Mouse (Mus musculus): Measurements from ENCODE around the gene Sgca.

Gene Sgca

GRCm38 (mm10) chr11:94976199-94976598, at the start of gene Sgca:
Sgca (minus strand) TSS chr11:94976327.
- in situ Hi-C loops (cut with MboI, MseI) = no loop called here

GRCm38 (mm10) chr11:95025227-95026012, 49.3 kb upstream of the Sgca start:
- in situ Hi-C loops (cut with MboI, MseI) = no loop called here

DNA sequence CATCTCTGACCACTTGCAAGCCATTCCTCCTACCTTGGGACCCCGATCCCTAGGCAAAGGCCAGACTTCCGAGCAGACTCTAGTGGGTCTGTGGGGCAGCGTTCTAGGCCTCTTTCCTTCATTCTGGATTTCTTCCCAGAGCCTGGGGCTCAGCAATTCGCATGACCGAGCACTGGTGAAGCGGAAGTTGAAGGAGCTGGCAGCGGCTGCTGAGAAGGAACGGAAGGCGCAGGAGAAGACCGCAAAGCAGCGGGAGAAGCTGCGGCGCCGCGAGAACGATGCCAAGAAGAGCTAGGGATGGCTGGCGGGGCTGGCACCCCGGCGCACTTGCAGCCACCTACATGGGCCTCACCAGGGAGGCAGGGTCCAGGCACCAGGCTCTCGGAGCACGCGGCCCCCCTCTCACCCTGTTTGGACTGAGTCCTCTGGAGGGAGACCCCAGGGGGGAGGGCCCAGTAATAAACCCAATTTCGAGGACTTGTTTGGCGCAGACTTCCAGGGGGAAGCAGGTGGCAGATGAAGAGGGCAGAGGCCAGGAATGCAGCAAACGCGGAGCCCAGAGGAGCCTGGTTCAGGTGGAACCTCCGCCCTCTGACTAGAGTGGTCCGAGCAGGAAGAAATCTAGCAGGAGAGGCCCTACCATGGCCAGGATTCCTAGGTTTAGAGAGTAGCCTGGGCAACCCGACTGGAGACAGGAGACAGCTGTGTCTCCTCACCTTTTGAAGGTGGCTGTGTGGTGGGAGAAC, 48.5 kb upstream of the Sgca start:
- in situ Hi-C loops (cut with MboI, MseI) = no loop called here

DNA sequence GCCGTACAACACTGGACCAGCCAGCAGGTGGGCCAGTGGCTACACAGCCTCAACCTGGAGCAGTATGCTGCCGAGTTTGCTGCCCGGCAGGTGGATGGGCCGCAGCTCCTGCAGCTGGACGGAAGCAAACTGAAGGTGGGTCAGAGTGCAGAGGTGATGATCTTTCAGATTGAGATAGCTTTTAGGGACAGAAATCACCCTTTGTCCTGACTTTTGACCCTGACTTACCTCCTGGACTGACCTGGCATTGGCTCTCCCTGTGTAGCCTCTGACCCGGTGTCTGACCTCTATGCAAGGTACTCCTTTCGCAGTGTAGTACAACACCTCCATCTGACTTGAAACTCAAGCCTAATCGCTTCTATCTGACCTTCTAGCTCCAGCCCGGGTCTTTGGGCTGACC, 47.4 kb upstream of the Sgca start:
- in situ Hi-C loops (cut with MboI, MseI) = no loop called here

GRCm38 (mm10) chr11:95022237-95022992, 46.3 kb upstream of the Sgca start:
- in situ Hi-C loops (cut with MboI, MseI) = no loop called here

GRCm38 (mm10) chr11:95015484-95015883, 39.4 kb upstream of the Sgca start:
- in situ Hi-C loops (cut with MboI, MseI) = loop anchor here in 1 of 2 experiments (10.0 kb wide), 1 partner anchor 1081 kb away; no protein-coding TSS in a partner anchor

DNA sequence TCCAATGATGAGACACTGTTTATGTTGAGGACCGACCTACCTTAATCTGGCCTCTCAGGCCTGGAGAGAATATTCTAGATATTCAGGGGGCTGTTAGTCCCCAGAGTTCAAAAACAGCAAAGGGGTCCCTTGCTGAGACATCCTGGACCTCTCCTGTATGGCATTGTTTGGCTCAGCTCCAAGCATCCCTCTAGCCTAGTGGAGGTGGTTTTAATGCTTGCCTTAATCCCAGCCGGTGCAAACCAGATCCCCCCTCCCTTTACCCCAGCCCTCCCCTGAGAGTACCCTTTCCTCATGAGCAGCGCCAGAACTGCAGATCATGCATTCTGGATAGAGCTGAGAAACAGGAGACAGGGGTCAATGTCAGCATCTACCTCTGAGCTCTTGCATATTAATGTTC, 36.4 kb upstream of the Sgca start:
- in situ Hi-C loops (cut with MboI, MseI) = loop anchor here in 1 of 2 experiments (10.0 kb wide), 1 partner anchor 1078 kb away; no protein-coding TSS in a partner anchor

- in situ Hi-C loops (cut with MboI, MseI) = loop anchor here in 1 of 2 experiments (10.0 kb wide), 1 partner anchor 1077 kb away; no protein-coding TSS in a partner anchor
Measured at GRCm38 (mm10) chr11:95012075-95012474, 35.9 kb upstream of the Sgca start.

DNA sequence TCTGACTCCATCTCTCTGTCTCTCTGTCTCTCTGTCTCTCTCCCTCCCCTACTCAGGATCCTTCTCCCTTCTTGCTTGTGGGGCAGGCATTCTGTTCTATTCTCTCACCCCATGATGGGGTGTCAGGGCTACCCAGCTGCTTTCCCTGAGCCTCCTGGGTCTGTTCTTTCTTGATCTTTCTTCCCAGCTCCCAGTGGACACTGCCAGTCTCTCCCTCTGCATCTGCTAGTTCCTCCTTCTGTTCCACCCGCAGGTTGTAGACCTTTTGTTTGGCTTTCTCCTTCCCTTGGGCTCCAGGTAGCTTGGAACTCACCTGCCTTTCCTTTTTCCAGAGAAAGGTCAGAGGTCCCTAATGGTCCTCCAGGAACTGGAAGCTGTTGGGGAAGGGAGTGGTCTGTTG, 35.3 kb upstream of the Sgca start:
- in situ Hi-C loops (cut with MboI, MseI) = loop anchor here in 1 of 2 experiments (10.0 kb wide), 1 partner anchor 1077 kb away; no protein-coding TSS in a partner anchor

DNA sequence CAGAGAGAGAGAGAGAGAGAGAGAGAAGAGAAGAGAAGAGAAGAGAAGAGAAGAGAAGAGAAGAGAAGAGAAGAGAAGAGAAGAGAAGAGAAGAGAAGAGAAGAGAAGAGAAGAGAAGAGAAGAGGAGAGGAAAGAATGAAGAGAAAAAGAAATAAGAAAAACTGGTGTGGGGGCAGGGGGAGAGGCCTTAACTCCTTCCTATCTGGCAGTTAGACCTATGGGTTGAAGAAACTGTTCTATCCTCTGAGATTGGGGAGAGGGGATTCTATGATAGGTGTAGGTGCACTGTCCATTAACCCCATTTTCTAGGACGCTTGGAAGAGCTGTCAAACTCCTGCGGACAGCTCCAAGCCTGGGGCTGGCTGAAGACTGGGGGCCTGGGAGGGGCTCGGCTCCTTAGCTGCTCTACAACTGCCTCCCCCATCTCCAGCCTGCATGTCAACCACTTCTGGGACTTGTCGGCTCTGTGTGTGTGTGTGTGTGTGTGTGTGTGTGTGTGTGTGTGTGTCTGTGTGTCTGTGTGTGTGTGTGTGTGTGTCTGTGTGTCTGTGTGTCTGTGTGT, 34.8 kb upstream of the Sgca start:
- in situ Hi-C loops (cut with MboI, MseI) = loop anchor here in 1 of 2 experiments (10.0 kb wide), 1 partner anchor 1076 kb away; no protein-coding TSS in a partner anchor

- in situ Hi-C loops (cut with MboI, MseI) = loop anchor here in 1 of 2 experiments (10.0 kb wide), 1 partner anchor 1075 kb away; no protein-coding TSS in a partner anchor
Measured at GRCm38 (mm10) chr11:95010141-95010739, 34.1 kb upstream of the Sgca start.

DNA sequence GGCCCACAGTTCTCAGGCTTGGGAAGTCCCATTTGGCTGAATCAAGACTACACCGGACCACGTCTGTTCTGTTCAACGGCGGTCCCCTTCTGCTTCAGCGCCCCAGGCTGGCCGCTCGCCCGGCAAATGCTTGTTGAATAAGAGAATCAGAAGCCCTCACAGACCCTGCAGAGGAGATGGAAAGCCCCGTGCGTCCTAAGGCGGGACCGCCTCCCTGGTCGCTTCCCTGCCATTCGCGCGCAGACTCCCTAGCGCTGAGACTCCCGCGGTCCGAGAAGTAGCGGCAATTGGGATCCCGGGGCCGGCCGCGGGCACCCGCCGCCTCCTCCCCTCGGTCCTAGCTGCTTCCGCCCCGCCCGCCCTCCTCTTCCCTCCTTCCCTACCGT, 33.5 kb upstream of the Sgca start, which contains the start of gene Samd14:
Samd14 (plus strand) TSS at position 251 of the 386 bp plus-strand sequence.
- in situ Hi-C loops (cut with MboI, MseI) = loop anchor here in 1 of 2 experiments (10.0 kb wide), 1 partner anchor 1075 kb away; no protein-coding TSS in a partner anchor

DNA sequence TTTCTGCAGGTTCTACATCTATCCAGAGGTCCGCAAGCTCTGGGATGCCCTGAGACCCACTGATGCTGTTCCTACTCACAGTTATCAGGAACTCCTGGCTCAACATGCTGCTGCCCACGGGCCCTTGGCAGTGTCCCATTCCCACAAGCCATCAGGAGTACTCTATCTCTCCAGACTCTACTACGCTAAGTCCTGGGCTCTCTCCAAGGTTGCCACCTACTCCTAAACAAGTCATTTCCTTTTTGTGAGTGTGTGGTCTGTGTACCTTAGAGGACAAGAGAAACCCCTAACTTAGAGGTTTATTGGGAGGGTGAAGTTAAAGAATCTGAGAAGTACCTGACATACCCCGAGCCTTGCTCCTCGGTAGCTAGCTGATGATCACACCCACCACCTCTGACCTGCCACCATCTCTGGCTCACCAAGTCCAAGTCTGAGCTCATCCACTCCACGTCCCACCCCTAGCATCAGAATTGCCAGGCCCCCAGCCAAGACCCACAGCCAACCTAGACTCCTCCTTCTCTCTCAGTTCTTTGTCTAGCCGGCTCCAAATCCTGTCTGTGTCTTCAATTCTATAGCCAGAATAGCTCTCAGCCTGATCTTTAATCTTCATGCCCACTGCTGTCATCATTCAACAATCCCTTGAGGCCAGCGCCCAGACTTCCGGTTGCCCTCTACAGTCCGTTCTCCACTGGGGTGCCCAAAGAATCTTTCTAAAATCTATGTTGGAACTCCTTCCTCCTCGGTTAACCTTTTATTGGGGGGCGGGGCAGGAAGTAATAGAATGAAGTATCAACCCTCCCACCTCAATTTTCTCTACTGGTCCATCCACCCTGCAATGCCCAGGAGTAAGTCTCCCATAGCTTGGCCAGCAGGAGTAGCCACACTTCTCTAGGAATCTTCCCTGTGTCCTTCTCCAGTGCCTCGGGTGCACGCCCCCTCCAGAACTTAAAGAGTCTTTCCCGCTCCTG, 32.8 kb upstream of the Sgca start:
- in situ Hi-C loops (cut with MboI, MseI) = no loop called here

GRCm38 (mm10) chr11:95007418-95007817, 31.3 kb upstream of the Sgca start:
- in situ Hi-C loops (cut with MboI, MseI) = no loop called here

DNA sequence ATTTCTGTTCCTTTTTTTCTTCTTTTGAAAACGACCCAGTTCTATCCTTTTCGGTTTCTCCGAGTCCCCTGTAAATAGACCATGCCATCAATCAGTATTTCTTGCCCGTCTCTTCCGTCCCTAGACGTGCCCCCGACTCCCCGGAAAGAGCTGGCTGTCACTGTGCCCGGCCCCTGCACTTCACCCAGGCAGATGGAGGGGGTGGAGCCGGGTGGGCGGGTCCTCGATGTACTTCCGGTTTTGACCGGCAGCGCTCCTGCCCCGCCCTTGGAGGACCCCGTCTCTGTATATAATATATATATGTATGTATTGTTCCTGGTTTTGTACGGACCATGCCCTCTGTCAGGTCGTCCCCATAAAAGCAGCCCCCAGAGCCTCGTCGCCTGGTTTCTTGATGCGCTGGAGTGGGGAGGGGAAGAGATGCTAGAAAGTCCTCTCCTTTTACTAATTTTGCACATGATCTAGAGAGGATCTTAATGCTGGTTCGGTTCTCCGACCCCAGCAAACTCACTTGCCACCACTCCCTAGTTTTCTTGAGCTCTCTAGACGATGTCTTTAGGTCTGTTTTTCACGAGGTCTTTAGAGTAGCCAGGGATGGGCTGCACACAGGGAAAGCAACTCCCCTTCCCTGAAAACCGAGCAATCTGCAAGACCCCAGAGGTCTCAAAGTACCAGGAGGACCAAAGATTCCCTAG, 30.5 kb upstream of the Sgca start:
- in situ Hi-C loops (cut with MboI, MseI) = no loop called here

DNA sequence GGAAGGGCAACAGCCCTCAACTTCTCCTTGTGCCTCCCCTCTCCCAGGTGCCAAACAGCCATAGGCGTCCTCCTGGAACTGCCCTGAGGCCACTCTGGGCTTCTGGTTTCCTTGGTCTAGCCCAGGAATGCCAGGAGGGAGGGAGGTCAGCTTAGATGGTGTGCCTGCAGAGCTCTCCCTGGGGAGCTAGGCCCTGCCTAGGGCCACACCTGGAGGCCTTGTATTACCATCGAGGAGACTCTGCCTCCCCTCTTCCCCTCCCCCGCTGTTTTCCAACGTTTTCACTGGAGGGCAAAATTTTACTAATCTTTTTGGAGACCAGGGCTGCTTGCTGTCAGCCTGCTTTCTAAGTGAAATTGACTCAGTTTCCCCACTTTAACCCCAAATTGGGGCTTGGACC, 29.9 kb upstream of the Sgca start:
- in situ Hi-C loops (cut with MboI, MseI) = no loop called here

GRCm38 (mm10) chr11:95004937-95005198, 28.7 kb upstream of the Sgca start:
- in situ Hi-C loops (cut with MboI, MseI) = no loop called here

GRCm38 (mm10) chr11:95004136-95004936, 28.2 kb upstream of the Sgca start:
- in situ Hi-C loops (cut with MboI, MseI) = no loop called here
